Mouse (Mus musculus): Measurements from ENCODE around the gene Hist1h2bp.
"Not testable (repeated sequence)": the region's sequence is repeated elsewhere in the genome, so short reads cannot be mapped to it uniquely, and the experiment has no call there.

Gene Hist1h2bp

GRCm38 (mm10) chr13:21786899-21787629 is at the start of gene Hist1h2bp, which contains the start of gene Hist1h2an:
Gene Hist1h2bp, plus strand, starts transcription at chr13:21787461.
Gene Hist1h2an, minus strand, starts transcription at chr13:21787218.
- in situ Hi-C loops (cut with MboI; ENCODE audit: low sequenced_read_pairs) = loop anchor here (25.0 kb wide), 1 partner anchor 1775 kb away; the partner anchor contains the start of genes Hist1h1d, Hist1h2ad, Hist1h2ae and Hist1h2bf

GRCm38 (mm10) chr13:21745006-21745405 is 42.3 kb upstream of the Hist1h2bp start:
- in situ Hi-C loops (cut with MboI; ENCODE audit: low sequenced_read_pairs) = no loop called here

- in situ Hi-C loops (cut with MboI; ENCODE audit: low sequenced_read_pairs) = no loop called here
Observed at GRCm38 (mm10) chr13:21749387-21750158, 37.7 kb upstream of the Hist1h2bp start.

- in situ Hi-C loops (cut with MboI; ENCODE audit: low sequenced_read_pairs) = not testable (repeated sequence)
Observed at GRCm38 (mm10) chr13:21750159-21751017, 36.9 kb upstream of the Hist1h2bp start, which contains the start of gene Hist1h4k. Gene Hist1h4k, minus strand, starts transcription at chr13:21750505.

DNA sequence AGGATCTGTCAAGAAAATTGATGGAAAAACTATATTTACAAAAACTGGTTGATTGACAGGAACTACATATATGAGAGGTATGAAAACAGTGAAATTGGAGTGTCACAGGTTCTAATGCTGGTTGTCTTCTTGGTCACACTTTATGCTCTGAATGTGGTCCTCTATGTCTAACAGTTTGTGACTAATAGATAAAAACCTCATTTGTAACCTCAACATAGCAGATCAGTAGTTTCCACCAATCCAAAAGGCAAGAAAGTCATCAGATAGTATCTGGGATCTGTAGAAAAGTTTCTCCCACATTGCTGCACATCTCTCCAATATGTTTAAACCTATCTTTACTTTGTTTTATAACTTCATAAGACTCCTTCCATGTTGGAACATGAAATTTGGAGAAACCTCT is 35.8 kb upstream of the Hist1h2bp start:
- in situ Hi-C loops (cut with MboI; ENCODE audit: low sequenced_read_pairs) = no loop called here

GRCm38 (mm10) chr13:21751827-21752226 is 35.4 kb upstream of the Hist1h2bp start:
- in situ Hi-C loops (cut with MboI; ENCODE audit: low sequenced_read_pairs) = no loop called here

- in situ Hi-C loops (cut with MboI; ENCODE audit: low sequenced_read_pairs) = no loop called here
Observed at GRCm38 (mm10) chr13:21752356-21752755, 34.9 kb upstream of the Hist1h2bp start.

GRCm38 (mm10) chr13:21753051-21753523 is 34.2 kb upstream of the Hist1h2bp start:
- in situ Hi-C loops (cut with MboI; ENCODE audit: low sequenced_read_pairs) = no loop called here

GRCm38 (mm10) chr13:21753524-21754285 is 33.6 kb upstream of the Hist1h2bp start, which contains the start of the genes Hist1h2ak and Hist1h2bn:
Gene Hist1h2ak, minus strand, starts transcription at chr13:21753827.
Gene Hist1h2bn, plus strand, starts transcription at chr13:21754123.
- in situ Hi-C loops (cut with MboI; ENCODE audit: low sequenced_read_pairs) = not testable (repeated sequence)

GRCm38 (mm10) chr13:21754294-21755001 is 32.8 kb upstream of the Hist1h2bp start:
- in situ Hi-C loops (cut with MboI; ENCODE audit: low sequenced_read_pairs) = not testable (repeated sequence)

- in situ Hi-C loops (cut with MboI; ENCODE audit: low sequenced_read_pairs) = no loop called here
Observed at GRCm38 (mm10) chr13:21755707-21756106, 31.6 kb upstream of the Hist1h2bp start.

DNA sequence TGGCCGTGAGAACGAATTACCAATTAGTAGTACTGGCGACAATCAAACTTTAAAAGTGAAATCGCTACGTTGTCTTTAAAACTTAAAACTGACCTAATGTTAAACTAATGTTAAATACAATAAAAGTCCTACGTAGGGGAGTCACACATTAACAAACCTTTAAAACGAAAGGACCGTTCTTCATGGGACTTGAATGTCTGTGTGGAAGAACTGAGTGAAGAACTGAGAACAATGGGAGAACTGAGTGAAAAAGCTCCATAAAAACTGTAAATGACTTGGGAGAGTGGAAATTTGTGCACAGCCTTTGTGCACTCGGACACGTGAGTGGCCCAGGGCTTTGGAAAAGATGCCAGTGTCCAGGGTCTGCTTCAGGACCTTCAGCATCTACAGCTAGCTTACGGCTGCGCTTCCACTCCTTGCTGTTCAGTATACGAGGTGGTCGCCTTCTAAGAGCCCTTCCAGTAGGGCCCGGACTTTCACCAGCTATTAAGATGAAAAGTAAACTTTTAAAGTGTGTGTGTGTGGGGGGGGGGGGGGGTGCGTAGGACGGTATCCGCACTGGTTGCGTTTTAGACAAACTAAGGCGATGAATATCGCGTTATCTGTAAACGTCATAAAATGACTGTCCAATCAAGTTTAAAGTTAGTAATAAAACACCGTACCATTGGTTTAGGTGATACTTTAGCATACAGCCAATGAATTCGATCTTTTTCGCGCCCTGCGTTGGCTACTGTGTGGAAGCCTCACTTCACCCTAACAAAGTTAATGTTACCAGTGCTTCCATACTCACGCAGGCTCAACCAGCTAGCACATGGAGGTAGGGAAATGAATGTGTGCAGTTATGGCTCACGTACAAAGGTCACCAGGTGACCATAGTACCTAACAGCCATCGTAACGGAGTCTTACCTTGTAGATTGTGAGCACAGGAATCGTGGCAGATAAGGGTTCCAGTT is 8.2 kb upstream of the Hist1h2bp start:
- in situ Hi-C loops (cut with MboI; ENCODE audit: low sequenced_read_pairs) = loop anchor here (25.0 kb wide), 1 partner anchor 1783 kb away; the partner anchor contains the start of genes Hist1h1d, Hist1h2ad, Hist1h2ae and Hist1h2bf

GRCm38 (mm10) chr13:21779767-21780731 is 7.2 kb upstream of the Hist1h2bp start, which contains the start of gene Hist1h1b:
Gene Hist1h1b, minus strand, starts transcription at chr13:21780625.
- in situ Hi-C loops (cut with MboI; ENCODE audit: low sequenced_read_pairs) = loop anchor here (25.0 kb wide), 1 partner anchor 1782 kb away; the partner anchor contains the start of genes Hist1h1d, Hist1h2ad, Hist1h2ae and Hist1h2bf

GRCm38 (mm10) chr13:21781021-21781555 is 6.2 kb upstream of the Hist1h2bp start:
- in situ Hi-C loops (cut with MboI; ENCODE audit: low sequenced_read_pairs) = loop anchor here (25.0 kb wide), 1 partner anchor 1781 kb away; the partner anchor contains the start of genes Hist1h1d, Hist1h2ad, Hist1h2ae and Hist1h2bf

DNA sequence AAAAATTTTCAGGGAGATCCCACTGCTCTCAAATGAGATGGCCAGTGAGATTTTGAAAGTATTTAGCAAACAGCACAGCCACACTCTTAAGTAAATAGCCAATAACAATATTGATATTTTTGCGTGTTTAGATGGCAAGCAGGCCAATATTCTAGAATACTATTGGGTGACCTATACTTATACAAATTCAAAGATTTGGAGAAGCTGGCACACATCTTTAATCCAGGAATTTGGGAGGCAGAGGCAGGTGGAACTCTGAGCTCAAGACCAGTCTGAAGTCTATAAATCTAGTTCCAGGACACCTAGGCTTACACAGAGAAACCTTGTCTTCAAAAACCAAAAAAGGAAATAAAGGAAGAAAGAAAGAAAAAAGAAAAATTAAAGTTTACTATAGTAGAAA is 5.6 kb upstream of the Hist1h2bp start:
- in situ Hi-C loops (cut with MboI; ENCODE audit: low sequenced_read_pairs) = loop anchor here (25.0 kb wide), 1 partner anchor 1781 kb away; the partner anchor contains the start of genes Hist1h1d, Hist1h2ad, Hist1h2ae and Hist1h2bf

All from CH12F3 (cell line).